Mouse (Mus musculus) WW6 (cell line): ENCODE results near the gene Wfdc2.
"Not testable (repeated sequence)": the region's sequence is repeated elsewhere in the genome, so short reads cannot be mapped to it uniquely, and the experiment has no call there.

Experiments used
- DNase-seq: peaks from one replicate; pipeline ENCODE4 v3.0.0-alpha.2; 2013; ENCODE audit warnings: low read depth, low spot score

Gene Wfdc2

DNA sequence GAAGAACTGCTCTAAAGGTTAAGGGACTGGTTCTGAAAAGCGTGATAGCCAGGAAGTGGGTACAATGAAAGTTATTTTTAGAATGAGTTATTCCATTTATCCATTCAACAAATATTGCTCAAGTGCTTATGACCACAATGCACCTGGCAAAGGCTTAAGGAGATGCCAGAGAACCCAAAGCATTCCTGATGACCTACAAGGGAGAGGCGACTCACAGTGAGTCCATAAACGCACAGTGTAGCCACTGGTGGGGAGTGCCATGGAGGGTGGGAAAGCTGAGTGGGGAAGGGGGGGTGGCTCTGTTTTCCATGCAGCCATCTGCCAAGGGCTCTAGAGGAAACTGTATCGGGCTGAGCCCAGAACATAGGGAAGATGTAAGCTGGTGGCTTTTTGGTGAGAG is 12.9 kb upstream of the Wfdc2 start:
- no peak for DNase-seq

DNA sequence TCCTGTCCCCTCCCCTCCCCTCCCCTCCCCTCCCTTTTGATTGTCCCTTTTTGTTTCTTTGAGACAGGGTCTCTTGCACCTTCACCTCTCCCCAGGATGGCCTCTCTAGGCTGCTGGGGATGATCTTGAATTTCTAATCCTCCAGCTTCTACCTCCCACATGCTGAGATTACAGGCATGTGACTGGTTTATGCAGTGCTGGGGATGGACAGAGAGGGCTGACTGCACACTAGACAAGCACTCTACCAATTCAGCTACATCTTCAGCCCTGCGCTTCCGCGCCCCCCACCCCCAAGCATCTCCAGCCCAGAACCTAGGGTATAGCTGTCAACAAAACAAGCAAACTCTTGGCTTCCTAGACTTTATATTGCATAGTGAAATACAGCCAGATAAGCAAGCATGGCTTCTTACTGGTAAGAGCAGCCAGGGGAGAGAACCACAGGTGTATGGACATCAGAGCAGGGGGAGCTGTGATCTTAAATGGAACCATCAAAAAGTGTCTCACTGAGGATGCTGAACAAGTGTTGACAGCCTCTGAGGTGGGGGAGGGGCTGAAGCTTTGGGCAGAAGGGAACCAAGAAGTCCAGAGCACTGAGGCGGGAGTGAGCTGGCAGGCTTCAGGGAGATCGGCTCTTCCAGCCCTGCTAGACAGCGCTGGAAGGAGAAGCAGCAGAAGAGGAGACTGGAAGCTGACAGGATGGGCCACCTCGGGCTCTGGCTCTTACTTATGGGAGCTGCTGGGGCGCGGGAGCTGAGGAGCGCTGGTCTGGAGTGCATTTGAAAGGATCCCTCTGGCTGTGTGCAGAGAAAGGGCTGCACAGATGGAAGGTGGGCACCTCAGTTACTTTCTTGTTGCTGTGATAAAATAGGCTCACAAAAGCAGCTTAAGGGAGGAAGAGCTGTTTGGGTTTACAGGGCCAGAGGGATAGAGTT is 12.0 kb upstream of the Wfdc2 start:
- DNase-seq = no peak

DNA sequence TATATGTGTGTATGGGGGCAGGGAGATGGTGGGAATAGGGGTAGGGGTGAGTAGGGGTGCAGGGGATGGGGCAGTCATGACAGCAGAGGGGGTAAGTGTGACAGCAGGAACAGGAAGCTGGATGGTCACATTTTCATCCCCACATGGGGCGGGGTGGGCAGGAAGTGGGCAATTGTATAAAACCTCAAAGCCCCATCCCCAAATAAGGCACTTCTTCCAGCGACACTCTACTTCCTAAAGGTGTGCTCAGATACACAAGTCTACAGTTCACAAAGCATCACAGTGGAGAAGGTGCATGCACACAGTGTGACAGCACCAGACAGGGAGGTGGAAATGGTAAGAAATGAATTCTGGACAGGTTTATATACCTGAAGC is 11.3 kb upstream of the Wfdc2 start:
- DNase-seq = no peak

DNA sequence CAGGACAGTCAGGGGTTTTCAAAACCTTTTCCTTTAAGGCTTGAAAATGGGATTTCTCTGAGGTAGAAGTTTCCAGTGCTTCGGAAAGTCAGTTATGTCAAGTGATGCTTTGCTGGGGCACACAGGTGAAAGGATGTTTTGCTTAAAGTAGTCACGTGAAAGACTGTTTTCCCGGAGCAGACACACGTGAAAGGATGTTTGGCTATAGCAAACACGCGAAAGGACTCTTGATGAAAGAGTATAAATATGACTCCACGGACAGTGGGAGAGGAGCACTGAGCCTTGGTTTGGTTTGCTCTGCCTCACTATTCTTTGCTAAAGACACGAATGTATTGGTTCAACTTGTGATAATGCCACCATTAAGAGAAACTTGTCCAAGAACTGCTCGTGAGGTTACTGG is 10.7 kb upstream of the Wfdc2 start:
- no peak for DNase-seq

DNA sequence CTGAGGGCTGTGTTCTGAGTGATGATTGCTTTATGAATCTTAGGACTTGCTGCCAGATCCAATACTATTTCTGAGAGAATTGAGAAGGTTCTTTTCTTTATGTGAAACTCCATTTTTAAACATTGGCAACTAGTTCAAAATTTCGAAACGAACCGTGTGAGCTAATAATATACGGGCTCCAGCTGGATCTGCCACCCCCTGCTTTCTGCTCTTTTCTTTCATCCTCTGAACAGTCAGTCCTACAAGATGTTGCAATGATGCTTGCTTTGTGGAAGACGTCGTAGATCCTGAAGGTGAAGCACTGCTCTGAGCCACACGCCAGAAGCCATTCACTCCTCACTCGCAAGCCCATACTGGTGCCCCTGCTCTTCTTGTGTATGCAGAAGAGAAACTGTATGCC is 3.8 kb upstream of the Wfdc2 start:
- no peak for DNase-seq

DNA sequence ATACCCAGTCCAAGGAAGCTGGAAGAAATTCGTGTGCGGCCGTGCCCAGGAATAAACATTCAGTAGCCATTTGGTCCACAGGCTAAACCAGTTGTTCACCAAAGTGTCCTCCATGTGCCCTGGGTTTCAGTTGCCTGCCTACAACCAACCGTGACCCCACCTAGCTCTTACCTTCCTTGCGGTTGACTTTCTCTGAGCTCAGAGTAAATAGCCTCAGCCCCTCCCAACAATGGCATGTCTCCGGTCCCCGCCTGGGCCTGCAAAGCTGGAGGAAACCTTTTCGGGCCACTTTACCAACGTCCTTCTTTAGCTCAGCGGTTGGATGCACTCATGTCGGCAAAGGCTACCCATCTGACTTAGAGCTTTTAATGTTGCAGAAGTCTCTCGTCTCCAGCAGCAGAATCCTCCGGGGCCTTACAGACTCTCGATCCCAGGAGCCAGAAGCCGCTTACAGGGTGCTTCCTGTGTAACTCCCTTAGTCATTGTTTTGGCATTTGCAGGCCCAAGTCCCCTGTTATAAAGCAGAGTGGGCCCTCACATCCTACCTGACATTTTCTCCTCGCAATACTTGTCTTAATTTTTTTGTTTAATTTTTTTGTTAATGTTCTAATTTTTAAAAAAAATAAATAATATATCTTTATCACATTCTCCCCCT is 3.1 kb upstream of the Wfdc2 start:
- no peak for DNase-seq

DNA sequence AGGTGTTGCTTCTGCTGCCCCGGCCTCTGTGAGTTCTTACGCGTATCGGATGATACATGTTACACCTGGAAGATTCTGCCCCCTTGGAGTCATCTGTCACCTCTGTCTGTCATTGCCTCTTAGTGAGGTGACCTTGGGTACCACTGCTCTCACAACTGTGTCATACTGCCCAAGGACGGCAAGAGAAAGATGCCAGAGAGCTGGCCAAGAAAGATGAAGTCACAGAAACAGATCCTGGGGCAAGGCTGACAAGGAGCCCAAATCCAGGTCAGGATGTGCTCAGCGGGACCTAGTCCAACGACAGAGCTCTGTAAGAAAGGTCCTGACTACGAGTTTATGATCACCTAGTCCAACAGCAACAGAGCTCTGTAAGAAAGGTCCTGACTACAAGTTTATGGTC is 2.1 kb upstream of the Wfdc2 start:
- no peak for DNase-seq

DNA sequence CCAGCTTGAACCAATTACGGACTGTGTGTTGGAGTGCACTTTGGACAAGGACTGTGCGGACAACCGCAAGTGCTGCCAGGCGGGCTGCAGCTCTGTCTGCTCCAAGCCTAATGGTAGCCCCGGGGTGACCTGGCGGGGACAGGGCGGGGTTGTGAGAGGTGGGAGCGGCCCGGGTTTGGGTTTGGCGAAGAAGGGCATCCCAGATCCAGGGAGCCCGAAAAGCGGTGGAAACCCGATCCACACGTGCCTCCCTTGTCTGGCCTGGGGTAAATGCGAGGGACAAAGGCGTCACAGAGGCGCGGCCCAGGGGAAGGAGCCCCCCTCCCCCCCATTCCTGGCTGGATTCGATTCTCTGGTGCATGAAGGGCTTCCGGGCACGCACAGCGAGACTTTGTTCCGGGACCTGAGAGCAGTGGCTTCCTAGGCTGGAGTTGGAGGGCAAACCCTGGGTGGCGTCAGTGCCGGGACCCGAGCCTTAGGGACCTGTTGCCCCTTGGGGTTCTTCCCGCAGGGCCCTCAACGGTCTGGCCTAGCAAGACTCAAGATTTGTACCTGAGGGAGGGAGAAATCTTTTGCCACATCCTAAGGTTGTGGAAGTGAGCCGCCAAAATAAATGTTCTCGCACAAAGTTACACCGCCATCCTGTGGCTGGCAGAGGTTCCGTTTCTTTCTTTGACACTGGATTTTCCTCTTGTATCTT is 1.3 kb downstream of the Wfdc2 start:
- DNase-seq = peak; percentile 50

DNA sequence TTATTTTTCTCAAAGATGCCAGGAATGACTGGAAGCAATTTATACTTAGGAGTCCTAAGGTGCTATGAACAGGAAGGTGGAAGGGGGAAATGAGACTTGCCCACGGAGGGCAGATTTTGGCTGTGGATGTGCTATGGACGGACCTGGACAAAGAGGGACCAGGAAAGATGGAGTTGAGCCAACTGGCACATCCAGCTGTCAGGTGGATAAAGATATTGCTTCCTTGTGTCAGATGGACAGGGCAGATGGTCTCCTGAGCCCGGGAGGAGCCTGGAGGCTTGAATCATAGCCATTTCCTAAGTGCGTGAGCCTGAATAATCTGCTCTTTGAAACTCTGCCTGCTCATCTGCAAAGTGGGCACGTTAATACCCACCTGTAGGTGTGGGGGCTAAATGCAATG is 2.1 kb downstream of the Wfdc2 start:
- no peak for DNase-seq

DNA sequence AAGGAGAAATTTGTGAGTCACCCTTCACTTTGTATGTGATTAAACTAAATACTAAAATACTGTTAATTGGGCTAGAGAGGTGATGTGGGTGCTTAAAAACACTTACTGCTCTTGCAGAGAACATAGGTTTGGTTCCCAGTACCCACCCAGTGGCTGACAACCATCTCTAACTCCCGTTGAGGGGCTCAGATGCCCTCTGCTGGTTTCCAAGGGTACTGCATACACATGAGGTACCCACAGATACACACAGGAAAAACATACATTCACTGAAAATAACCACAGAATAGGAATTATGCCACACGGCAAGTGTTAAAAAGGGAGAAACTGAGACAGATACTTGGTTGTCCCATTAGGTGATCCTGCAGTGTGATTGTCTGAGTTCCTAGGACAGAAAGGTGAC is 4.8 kb downstream of the Wfdc2 start:
- DNase-seq = no peak

DNA sequence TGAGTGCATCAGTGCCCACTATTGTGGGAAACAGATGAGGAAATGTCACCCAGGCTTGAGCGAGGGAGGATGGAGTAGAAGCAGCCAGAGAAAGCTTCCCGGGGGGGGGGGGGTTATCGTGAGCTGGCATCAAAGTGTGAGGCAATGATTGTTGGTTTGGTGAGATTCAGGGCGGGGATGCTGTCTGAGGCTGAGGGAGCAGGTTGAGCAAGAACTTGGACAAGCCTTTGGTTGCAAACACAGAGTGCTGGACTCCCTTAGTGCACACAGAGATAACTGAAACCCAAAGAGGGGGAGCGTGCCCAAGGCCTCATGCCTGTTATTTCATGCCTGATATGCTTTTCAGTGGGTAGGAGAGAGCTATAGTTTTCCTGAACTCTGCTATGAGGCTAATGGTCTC is 5.2 kb downstream of the Wfdc2 start:
- no peak for DNase-seq

DNA sequence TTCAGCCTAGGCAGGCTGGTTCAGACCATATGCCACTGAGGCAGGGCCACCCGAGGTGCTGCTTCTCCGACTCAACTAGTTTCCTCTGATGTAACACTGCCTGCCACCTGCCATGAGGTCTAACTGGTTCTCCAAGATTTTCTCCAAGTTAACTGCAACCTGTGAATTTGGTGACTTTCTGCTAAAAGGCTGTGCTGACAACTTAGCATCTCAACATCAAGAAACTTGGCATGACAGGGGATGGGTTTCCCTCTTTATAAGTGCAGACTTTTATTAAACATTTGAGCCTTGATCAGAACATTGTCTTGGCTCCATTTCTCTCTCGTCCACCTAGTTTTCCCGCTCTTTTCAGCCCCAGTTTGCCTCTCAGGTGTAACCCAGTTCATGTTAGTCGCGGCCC is 11.1 kb downstream of the Wfdc2 start, which contains the start of gene Spint3:
Gene Spint3 (minus strand): TSS at position 101 of the 400 bp plus-strand sequence.
- not testable (repeated sequence) for DNase-seq

DNA sequence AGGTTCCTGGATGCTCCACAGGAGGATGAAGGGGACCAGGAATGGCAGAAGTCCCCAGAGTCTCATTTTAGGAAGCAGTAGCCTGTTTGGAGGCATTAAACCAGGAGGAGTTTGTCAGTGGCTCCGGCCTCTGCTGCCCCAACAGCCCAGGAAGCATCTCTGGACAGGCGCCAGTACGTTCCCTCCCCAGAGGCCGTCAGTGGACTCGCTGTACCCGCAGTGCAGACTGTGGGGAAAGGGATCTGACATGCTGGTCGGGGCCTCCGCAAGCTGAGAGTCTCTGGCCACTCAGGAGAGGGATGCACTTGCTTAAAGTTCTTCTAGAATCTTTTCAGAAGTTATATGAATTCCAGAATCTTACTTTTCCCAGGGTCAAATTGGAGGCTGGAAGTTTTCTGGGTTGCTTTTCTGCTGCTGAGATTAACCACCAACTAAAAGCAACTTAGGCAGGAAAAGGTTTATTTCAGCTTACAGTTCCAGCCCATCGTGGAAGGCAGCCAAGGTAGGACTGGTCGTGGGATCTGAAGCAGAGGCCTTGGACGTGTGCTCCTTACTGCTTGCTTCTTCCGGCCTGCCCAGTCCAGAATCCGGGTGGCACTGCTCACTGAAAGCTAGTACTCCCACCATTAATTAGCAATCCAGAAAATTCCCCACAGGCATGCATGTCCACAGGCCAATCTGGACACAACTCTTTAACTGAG is 23.0 kb downstream of the Wfdc2 start, which contains the start of gene Wfdc6a:
Gene Wfdc6a (minus strand): TSS at position 423 of the 701 bp plus-strand sequence.
- DNase-seq = not testable (repeated sequence)

DNA sequence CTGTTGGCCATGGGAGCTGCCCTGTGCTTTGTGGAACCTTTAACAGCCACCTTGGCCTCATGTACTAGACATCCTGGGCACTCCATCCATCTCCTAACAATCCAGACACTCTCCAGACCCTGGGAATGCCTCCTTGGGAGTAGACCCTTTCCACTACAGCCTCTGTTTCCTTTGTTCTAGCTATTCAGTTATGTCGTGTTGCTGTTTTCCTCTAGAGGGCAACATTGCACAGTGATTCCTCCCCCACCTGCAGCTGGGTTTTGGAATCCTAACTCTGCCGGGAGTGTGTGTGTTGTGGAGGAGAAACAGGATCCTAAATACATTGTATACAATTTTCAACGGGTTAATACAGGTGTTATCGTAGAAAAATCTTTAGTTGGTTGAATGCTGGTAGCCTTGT is 29.8 kb downstream of the Wfdc2 start:
- DNase-seq = peak; percentile 38

DNA sequence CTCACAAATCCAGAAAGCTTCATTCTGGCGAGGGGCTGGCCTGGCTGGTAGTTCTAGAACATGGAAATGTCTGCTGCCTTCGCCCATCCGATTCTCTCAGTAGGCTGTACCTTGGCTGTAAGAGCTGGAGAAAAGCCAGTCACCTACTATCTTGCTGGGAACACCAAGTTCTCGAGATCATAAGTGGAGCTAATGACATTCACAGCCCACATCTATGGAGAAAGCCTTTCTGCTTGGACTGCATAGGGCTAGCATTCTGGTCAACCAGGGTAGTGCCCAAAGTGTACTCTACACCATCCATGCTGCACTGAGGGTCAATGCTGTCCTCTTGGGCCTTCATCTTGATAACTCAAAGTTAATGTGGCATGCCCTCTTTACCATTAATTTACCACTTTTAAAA is 31.3 kb downstream of the Wfdc2 start, which contains the start of gene Eppin:
Gene Eppin (minus strand): TSS at position 101 of the 400 bp plus-strand sequence.
- DNase-seq = no peak

DNA sequence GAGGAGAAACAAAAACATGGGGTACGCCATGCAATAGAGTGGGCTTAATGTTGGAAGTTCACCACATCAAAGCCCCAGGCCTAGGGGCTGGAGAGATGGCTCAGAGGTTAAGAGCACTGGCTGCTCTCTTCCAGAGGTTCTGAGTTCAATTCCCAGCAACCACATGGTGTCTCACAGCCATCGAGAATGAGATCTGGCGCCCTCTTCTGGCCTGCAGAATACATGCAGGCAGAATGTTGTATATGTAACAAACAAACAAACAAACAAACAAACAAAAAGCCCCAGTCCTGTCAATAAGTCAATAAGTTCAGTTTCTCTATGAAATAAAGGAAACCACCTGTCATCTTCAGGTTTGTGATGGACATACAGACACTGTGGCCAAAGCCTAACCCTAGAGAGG is 38.0 kb downstream of the Wfdc2 start:
- no peak for DNase-seq

DNA sequence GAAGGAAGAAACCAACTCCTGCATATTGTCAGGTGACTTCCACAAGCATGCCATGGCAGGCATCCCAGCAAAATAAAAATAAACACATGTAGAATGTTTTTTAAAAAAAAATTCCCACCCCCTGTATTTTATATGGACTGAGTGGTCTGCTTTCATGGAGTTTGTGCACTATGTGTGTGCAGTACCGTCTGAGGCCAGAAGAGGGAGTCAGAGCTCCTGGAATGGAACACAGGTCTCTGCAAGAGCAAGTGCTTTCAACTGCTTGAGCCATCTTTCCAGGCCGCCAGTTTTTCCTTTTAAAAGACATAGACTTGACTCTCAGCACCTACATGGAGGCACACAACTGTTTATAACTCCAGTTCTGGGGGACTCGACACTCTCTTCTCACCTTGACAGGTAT is 41.3 kb downstream of the Wfdc2 start:
- DNase-seq = no peak

DNA sequence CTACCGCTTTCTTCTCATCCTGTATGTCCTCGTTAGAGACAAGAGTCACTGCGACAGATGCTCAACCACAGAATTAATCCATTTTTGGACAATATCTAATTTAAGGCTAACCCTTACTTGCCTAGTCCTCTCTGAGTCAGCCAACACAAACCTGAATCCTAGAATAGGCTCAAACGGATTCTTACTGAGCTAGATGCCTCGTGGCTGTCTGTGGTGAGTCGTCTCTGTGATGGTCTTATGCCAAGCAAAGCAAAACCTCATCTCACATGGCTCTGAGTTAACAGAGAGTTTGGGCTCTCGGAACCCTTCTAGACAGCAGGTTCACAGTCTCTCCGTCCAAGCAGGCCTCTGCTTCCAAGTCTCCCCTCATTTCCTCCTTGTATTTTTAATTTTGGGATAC is 42.2 kb downstream of the Wfdc2 start:
- DNase-seq = no peak

DNA sequence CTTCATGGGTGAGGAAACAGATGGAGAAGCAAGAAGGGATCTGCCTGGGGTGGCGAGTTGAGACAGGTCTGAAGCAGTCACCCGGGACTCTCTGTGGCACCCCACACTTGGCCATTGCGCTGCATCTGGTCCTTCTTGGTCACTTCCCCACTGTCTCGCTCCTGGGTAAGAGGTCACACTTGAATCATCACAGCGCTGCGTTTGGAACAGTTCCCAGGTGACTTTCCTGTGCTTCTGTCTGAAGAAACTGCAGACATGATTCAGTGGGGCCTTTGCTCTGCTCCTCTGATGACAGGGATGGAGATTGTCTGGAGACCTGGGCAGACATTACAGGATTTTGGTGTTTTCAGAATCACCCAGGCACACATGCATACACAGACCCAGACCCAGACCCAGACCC is 46.6 kb downstream of the Wfdc2 start:
- DNase-seq = no peak

DNA sequence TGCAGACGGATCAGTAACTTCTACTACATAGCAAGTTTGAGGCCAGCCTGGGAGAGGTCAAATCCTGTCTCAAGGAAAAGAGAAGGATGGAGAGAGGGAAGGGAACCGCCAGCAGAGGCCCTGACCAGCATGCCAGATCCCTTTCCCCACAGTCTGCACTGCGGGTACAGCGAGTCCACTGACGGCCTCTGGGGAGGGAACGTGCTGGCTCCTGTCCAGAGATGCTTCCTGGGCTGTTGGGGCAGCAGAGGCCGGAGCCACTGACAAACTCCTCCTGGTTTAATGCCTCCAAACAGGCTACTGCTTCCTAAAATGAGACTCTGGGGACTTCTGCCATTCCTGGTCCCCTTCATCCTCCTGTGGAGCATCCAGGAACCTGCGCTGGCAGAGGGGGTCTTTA is 51.3 kb downstream of the Wfdc2 start, which contains the start of the genes Wfdc6b and Wfdc8:
Gene Wfdc6b (plus strand): TSS at position 52 of the 400 bp plus-strand sequence.
Gene Wfdc8 (minus strand): TSS at position 156 of the 400 bp plus-strand sequence.
- not testable (repeated sequence) for DNase-seq

DNA sequence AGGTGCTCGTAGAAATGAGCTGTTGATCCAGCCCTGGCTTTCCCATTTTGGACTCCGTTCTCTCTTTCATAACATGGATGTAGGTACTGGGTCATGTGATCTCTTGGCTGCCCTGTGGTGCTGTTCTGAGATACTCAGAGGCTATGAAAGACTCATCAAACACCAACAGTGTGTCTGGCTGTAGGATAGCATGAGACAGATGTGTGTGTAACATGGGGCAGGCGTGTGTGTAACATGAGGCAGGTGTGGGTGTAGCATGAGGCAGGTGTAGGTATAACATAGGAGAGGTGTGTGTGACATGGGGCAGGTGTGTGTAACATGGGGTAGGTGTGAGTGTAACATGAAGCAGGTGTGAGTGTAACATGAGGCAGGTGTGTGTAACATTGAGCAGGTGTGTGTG is 53.2 kb downstream of the Wfdc2 start:
- no peak for DNase-seq
